Mouse (Mus musculus) forelimb bud, embryonic 11.5 days (tissue): ENCODE measurements at regions not wholly inside any gene's neighbourhood (a gene's known extent, or its start where the extent isn't known, plus 50 kb on each side); places are given as distances from the start of the nearest gene placed in this dataset.

Experiments
- DNase-seq: peaks from one replicate; pipeline ENCODE4 v3.0.0-alpha.2; 2012; ENCODE audit warnings: low read depth, low spot score

DNA sequence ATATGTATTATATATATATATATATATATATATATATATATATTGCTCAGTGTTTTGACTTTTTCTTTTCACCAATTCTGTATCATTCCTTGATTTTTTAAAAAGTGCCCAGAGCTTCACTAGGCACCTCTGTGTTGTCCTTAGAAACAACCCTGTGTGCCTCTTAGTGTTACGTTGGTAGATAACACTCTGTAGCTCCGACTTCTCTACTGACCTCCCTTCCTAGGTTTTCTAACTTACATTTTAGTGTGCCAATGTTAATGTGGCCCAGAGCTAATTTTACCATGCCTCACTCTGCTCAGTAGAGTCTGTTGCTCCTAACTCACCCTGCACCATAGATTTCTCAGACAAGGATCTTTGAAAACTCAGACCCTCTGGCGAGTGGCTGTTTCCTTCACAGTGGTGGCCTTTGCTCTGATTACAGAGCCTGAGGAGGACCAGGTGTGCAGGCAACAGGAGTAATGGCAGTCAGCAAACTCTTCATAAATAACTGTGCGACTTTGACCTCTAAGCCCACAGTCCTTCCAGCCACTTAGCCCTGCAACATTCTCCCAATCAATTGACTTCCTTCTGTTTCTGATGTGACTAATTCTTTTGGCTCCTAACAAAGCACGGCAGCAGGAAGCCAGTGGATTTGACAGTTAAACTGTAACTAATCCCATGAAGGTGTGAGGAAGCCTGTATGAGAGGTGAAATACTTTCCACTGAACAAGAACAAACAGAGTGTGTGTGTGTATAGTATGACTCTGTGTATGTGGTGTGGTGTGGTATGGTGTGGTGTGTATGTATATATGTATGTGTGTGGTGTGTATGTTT lies 53.6 kb upstream of the Actr3 start:
- DNase-seq: peak; percentile 54

DNA sequence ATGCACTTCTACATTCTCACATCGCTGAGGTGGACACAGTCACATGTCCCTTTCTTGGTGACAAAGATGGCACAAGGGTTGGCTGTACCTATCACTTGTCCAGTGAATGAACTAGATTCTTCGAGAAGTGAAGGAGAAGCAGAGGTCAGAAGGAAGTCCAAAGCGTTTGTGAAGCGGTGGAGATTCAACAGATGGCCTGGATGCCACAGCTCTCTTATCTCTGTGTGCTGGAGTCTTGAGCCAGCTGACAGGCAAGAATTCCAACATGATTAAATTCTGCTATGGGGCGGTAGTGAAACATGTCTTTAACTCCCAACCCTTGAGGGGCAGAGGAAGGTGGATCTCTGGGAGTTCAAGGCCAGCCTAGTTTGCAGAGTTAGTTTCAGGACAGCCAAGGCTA lies 55.5 kb upstream of the Actr3 start:
- DNase-seq: no peak

DNA sequence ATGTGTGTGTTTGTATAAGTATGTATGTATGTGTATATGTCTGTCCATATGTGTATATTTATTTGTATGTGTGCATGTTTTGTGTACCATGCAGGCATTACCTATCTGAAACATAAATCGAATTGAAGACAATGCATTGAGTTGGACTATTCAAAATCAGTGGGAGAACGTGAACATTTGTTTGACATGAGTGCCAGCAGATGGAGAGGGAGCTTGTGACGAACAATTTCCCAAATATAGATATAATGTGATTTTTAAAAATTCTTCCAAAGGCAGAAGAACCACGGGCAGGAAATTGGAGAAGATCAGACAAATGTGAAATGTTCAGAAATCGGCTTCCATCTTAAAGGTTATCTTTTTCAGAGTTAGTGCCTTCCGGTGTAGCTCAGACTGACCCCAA lies 59.1 kb upstream of the Actr3 start:
- no peak for DNase-seq

GRCm38 (mm10) chr1:125495320-125496083 lies 60.0 kb upstream of the Actr3 start:
- no peak for DNase-seq

DNA sequence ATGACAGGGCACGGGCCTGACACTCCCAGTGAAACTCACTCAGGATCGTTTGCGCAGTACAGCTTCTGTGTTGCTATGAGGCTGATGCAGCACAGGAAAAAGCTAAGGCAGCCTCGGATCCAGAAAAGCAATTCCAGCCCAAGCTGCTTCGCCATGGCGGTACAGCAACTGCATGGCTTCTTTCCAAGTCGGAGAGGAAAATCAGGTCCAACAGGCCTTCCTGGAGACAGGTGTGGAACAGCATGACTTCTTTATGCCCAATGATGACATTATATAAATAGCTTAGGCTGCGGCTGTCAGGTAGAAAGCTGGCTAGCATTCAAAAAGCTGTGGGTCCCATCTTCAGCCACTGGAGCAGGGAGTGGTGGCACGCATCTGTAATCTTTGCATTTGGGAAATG lies 61.5 kb upstream of the Actr3 start:
- no peak for DNase-seq

DNA sequence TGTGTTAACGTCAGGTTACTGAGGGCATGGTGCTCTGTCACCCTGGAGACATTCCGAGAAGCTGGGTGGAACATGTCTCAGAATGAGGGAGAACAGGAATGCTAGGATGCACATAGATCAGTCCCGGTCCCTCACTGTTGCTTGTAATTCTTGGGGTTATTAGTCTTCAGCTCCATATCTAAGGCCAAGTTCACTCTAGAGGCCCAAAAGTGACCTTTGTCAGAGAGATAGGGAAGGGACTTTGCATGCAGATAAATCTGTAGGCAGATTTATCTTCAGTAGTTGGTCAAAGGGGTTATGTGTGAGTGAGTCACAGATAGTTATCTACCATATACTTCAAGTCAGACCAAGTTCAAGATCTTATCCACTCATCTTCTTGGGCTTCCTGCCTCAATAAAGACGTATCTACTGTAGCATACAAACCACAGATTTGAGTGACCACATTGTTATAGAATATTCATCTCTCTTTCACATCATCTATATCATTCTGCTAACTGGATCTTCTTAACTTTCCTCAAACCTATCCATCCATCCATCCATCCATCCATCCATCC lies 58.4 kb upstream of the Slc35f5 start:
- DNase-seq: no peak

GRCm38 (mm10) chr1:125503878-125504277 lies 56.5 kb upstream of the Slc35f5 start:
- no peak for DNase-seq

- DNase-seq: no peak
Measured at GRCm38 (mm10) chr1:125507786-125508514, 52.4 kb upstream of the Slc35f5 start.

- DNase-seq: no peak
Measured at GRCm38 (mm10) chr1:125508594-125509257, 51.7 kb upstream of the Slc35f5 start.
